Mouse (Mus musculus) brown adipose tissue, adult 24 weeks (tissue): ENCODE data around the gene Kcnj15. TPM values are rescaled to one million over a fixed set of nuclear protein-coding genes. Genes with fewer than 3 reads are reported as not detected.

Experiments
- H3K27ac ChIP-seq: fragments of 200-500 bp; replicated peaks from 2 replicates; pipeline ENCODE4 v1.5.1; 2012; ENCODE audit warnings: low read depth, mild to moderate bottlenecking, low read length
- H3K4me1 ChIP-seq: fragments of 200-500 bp; 2 replicates; pipeline ENCODE4 v1.6.1; 2012; ENCODE audit warnings: low read length, mixed read lengths; ENCODE audit not compliant: control insufficient read depth, insufficient read depth, insufficient read length
- H3K4me3 ChIP-seq: fragments of 200-500 bp; 2 replicates; pipeline ENCODE4 v1.5.1; 2012; ENCODE audit warnings: low read depth, mild to moderate bottlenecking, low read length, moderate library complexity; ENCODE audit not compliant: insufficient read depth
- polyA plus RNA-seq: library from polyadenylated mRNA; stranded (reverse); fragments of >200 nt; gene quantifications from 2 replicates; pipeline ENCODE4 v1.2.4, GENCODE M21; 2012; ENCODE audit not compliant: missing spikeins, insufficient read depth, insufficient read length

Gene Kcnj15
- polyA plus RNA-seq, 1 experiment = 3.3 TPM

- no peak overlapping the region for H3K27ac ChIP-seq
- no peak overlapping the region for H3K4me3 ChIP-seq
These were observed 5.5 kb downstream of the Kcnj15 start for GRCm38 (mm10) chr16:95262706-95263363.

GRCm38 (mm10) chr16:95264324-95264723 is 7.0 kb downstream of the Kcnj15 start:
- Histone ChIP-seq H3K4me3 (no peak overlapping the region), H3K27ac (no peak overlapping the region), H3K4me1 (peaks cover 15% of the 10 kb centered on the region; the same call in 1 of the 2 replicates)

More at GRCm38 (mm10) chr16:95262706-95263363, 5.5 kb downstream of the Kcnj15 start:
- H3K4me1 ChIP-seq = peaks cover 15% of the 10 kb centered on the region; the same call in 1 of the 2 replicates

GRCm38 (mm10) chr16:95267481-95268183 is 10.3 kb downstream of the Kcnj15 start:
- Histone ChIP-seq H3K27ac (no peak overlapping the region), H3K4me3 (no peak overlapping the region), H3K4me1 (peaks cover 7% of the 10 kb centered on the region; the same call in 1 of the 2 replicates)

GRCm38 (mm10) chr16:95269610-95270009 is 12.3 kb downstream of the Kcnj15 start:
- 0 out of 2 replicates have a peak, but pooled peaks cover 4% of the 10 kb centered on the region for H3K4me1 ChIP-seq
- no peak overlapping the region for H3K27ac ChIP-seq
- H3K4me3 ChIP-seq = no peak overlapping the region

GRCm38 (mm10) chr16:95273101-95273500 is 15.7 kb downstream of the Kcnj15 start:
- Histone ChIP-seq H3K4me1 (no peaks in the 10 kb centered on the region), H3K4me3 (no peak overlapping the region), H3K27ac (no peak overlapping the region)

GRCm38 (mm10) chr16:95275713-95276502 is 18.6 kb downstream of the Kcnj15 start:
- Histone ChIP-seq H3K4me3 (no peak overlapping the region), H3K27ac (no peak overlapping the region), H3K4me1 (no peaks in the 10 kb centered on the region)

- Histone ChIP-seq H3K4me1 (no peaks in the 10 kb centered on the region), H3K4me3 (no peak overlapping the region), H3K27ac (no peak overlapping the region)
These were observed 21.7 kb downstream of the Kcnj15 start for GRCm38 (mm10) chr16:95279015-95279414.

- Histone ChIP-seq H3K27ac (no peak overlapping the region), H3K4me1 (no peaks in the 10 kb centered on the region; the same call in 1 of the 2 replicates), H3K4me3 (no peak overlapping the region)
These were observed 23.0 kb downstream of the Kcnj15 start for GRCm38 (mm10) chr16:95280338-95280737.

- no peaks in the 10 kb centered on the region; the same call in 1 of the 2 replicates for H3K4me1 ChIP-seq
- H3K4me3 ChIP-seq = no peak overlapping the region
- 0 out of 2 replicates have a peak overlapping the region, but pooled peaks have one; percentile 10 for H3K27ac ChIP-seq
These were observed 26.0 kb downstream of the Kcnj15 start for GRCm38 (mm10) chr16:95283369-95283768.

- Histone ChIP-seq H3K4me3 (no peak overlapping the region), H3K4me1 (peaks cover 4% of the 10 kb centered on the region; the same call in 1 of the 2 replicates), H3K27ac (no peak overlapping the region)
These were observed 26.8 kb downstream of the Kcnj15 start for GRCm38 (mm10) chr16:95284085-95284727.

GRCm38 (mm10) chr16:95285043-95285442 is 27.7 kb downstream of the Kcnj15 start:
- no peak overlapping the region for H3K4me3 ChIP-seq
- H3K27ac ChIP-seq = no peak overlapping the region
- H3K4me1 ChIP-seq = peaks cover 7% of the 10 kb centered on the region; the same call in 1 of the 2 replicates

- no peak overlapping the region for H3K4me3 ChIP-seq
- peaks cover 10% of the 10 kb centered on the region; the same call in 1 of the 2 replicates for H3K4me1 ChIP-seq
- no peak overlapping the region for H3K27ac ChIP-seq
These were observed 28.4 kb downstream of the Kcnj15 start for GRCm38 (mm10) chr16:95285767-95286166.

GRCm38 (mm10) chr16:95287656-95288055 is 30.3 kb downstream of the Kcnj15 start:
- H3K27ac ChIP-seq = no peak overlapping the region

GRCm38 (mm10) chr16:95289375-95289774 is 32.0 kb downstream of the Kcnj15 start:
- peak overlapping the region; percentile 42; the same call in 1 of the 2 replicates for H3K27ac ChIP-seq
- no peak overlapping the region for H3K4me3 ChIP-seq
- peaks cover 13% of the 10 kb centered on the region; the same call in 1 of the 2 replicates for H3K4me1 ChIP-seq

More at GRCm38 (mm10) chr16:95287656-95288055, 30.3 kb downstream of the Kcnj15 start:
- Histone ChIP-seq H3K4me1 (peaks cover 13% of the 10 kb centered on the region; the same call in 1 of the 2 replicates), H3K4me3 (no peak overlapping the region)
